Mouse (Mus musculus) midbrain, embryonic 13.5 days (tissue): ENCODE measurements around the gene Lin7c. TPM values are rescaled to one million over a fixed set of nuclear protein-coding genes. Genes with fewer than 3 reads are reported as not detected.

Experiments
- ATAC-seq: fragments of 200-750 bp; cut with Nextera tagmentation; 2 replicates; pipeline ENCODE4 v1.8.0; 2017; ENCODE audit warnings: mild to moderate bottlenecking, moderate TSS enrichment, moderate library complexity
- H3K27ac ChIP-seq: fragments of 300-500 bp; sonication (generic); 2 replicates; pipeline ENCODE4 v1.5.1; 2015; ENCODE audit warnings: inconsistent platforms, mild to moderate bottlenecking, moderate library complexity
- H3K27me3 ChIP-seq: fragments of 300-500 bp; sonication (generic); 2 replicates; pipeline ENCODE4 v1.6.1; 2015; ENCODE audit warnings: mild to moderate bottlenecking, inconsistent platforms
- H3K36me3 ChIP-seq: fragments of 300-500 bp; sonication (generic); 2 replicates; pipeline ENCODE4 v1.6.1; 2015; ENCODE audit warnings: mild to moderate bottlenecking, inconsistent platforms
- H3K4me1 ChIP-seq: fragments of 300-500 bp; sonication (generic); replicated peaks from 2 replicates; pipeline ENCODE4 v1.6.1; 2015; ENCODE audit warnings: inconsistent platforms
- H3K4me2 ChIP-seq: fragments of 300-500 bp; sonication (generic); replicated peaks from 2 replicates; pipeline ENCODE4 v1.6.1; 2015; ENCODE audit warnings: moderate library complexity, mild to moderate bottlenecking, inconsistent platforms
- H3K4me3 ChIP-seq: fragments of 300-500 bp; sonication (generic); replicated peaks from 2 replicates; pipeline ENCODE4 v1.5.1; 2015; ENCODE audit warnings: mild to moderate bottlenecking, inconsistent platforms
- H3K9ac ChIP-seq: fragments of 300-500 bp; sonication (generic); replicated peaks from 2 replicates; pipeline ENCODE4 v1.6.1; 2015; ENCODE audit warnings: mild to moderate bottlenecking, inconsistent platforms
- H3K9me3 ChIP-seq: fragments of 300-500 bp; sonication (generic); 2 replicates; pipeline ENCODE4 v1.6.1; 2016; ENCODE audit warnings: mild to moderate bottlenecking, inconsistent platforms
- WGBS: fragments of 180-500 bp; shearing (Covaris S2); methylation state at CpG from one replicate; pipeline ENCODE4 v1.1.7; 2015; 5-methylcytosine and 5-hydroxymethylcytosine counted together
- polyA plus RNA-seq: library from polyadenylated mRNA; unstranded; fragments of >200 nt; fragmentation: Nextera tagmentation; extraction: Ambion mirVana; gene quantifications from 2 replicates; pipeline ENCODE4 v1.2.1, GENCODE M21; 2015

Lin7c gene
- polyA plus RNA-seq, 1 experiment from 2014 or later, result 175 TPM

DNA sequence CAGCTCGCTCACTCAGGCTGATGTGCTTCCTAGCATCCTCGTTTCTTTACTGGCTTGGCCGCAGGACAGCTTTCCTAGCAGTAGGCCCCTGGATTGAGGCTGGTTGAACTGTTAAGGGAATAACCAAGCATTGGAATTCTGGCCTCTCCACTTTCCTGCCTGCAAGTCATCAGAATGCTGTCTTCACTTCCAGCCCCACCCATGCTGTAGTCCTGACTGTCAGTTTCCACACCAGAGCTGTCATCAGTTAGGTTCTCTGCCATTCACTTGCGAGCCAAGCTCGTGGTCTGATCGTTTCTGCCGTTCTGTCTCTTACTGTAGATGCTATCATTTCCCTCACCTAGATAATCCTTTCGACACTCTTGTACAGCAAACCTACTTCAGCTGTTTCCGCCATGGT lies 54.3 kb downstream of the Lin7c start:
- Histone ChIP-seq H3K9me3 (no peaks in the 10 kb centered on the region), H3K4me1 (peaks cover 37% of the 10 kb centered on the region), H3K4me2 (no peak overlapping the region), H3K27ac (no peak overlapping the region), H3K36me3 (no peaks in the 10 kb centered on the region), H3K9ac (no peak overlapping the region), H3K27me3 (0 out of 2 replicates have a peak, but pooled peaks cover 7% of the 10 kb centered on the region), H3K4me3 (no peak overlapping the region)
- WGBS, result 71% methylated on average over 9 of the region's 9 CpGs
- ATAC-seq, result no peak

DNA sequence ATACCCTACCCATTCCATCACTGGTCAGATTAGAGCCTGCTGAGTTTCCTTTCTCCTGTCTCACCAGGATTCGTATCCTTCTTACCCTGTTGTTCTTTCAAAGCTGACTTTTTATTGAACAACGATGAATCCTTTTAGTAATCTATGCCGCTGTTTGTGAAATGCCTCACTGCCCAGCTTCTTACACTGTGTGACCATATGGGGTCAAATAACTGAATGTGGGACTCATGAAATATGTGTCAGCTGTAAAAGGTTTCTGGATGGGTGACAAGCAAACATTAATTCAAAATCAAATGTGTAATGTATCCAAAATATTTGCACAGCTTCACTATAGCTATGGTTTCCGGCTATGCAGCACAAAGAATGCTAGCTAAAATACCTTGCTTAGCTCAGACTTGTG lies 54.9 kb downstream of the Lin7c start:
- Histone ChIP-seq H3K4me2 (no peak overlapping the region), H3K27me3 (0 out of 2 replicates have a peak, but pooled peaks cover 7% of the 10 kb centered on the region), H3K4me3 (no peak overlapping the region), H3K36me3 (no peaks in the 10 kb centered on the region), H3K9ac (no peak overlapping the region), H3K4me1 (peaks cover 37% of the 10 kb centered on the region), H3K27ac (no peak overlapping the region), H3K9me3 (no peaks in the 10 kb centered on the region)
- no peak for ATAC-seq
- WGBS, result 45% methylated on average over 4 of the region's 4 CpGs

DNA sequence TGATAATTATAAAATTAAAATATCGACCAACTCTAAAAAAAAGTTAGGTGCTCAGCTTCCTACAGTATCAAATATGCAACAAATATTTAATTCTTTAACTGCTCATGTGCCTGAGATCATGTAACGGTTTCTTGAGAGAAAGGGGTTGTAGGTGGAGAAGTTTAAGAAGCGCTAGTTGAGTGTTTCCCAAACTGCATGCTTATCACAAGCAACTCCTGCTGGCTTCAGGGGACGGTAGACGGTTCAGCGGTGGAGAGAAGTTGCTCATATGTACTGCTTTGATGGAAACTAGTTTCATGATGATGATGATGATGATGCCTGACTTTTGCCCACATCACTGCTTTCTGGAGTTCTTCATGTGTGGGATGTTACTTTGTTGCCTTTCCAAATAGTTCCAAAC lies 55.8 kb downstream of the Lin7c start:
- Histone ChIP-seq H3K9ac (no peak overlapping the region), H3K27ac (no peak overlapping the region), H3K4me1 (peaks cover 37% of the 10 kb centered on the region), H3K27me3 (0 out of 2 replicates have a peak, but pooled peaks cover 7% of the 10 kb centered on the region), H3K4me2 (no peak overlapping the region), H3K9me3 (no peaks in the 10 kb centered on the region), H3K4me3 (no peak overlapping the region), H3K36me3 (no peaks in the 10 kb centered on the region)
- 95% methylated on average over 6 of the region's 6 CpGs for WGBS
- no peak for ATAC-seq

DNA sequence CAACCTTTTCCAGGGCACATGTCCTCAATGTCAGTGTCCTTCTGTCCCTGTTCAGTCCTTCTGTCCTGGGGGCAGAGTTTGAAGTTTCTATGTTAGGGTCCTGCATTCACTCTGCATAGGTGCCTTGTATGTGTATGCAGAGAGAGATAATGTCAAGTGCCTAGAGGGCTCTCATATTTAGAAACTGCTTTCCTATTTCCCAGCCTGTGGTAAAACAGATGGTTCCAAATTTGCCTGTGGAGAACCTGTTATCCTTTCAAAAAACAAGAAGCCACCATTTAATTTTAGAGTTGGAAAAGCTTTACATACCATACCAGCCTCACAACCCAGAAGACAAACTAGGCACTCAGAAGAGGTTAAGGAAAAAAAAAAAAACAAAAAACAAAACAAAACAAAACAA lies 58.9 kb downstream of the Lin7c start:
- Histone ChIP-seq H3K9me3 (no peaks in the 10 kb centered on the region), H3K4me2 (no peak overlapping the region), H3K4me3 (no peak overlapping the region), H3K4me1 (peaks cover 25% of the 10 kb centered on the region), H3K9ac (no peak overlapping the region), H3K36me3 (no peaks in the 10 kb centered on the region), H3K27ac (no peak overlapping the region), H3K27me3 (peaks cover 10% of the 10 kb centered on the region; the same call in 1 of the 2 replicates)
- no peak for ATAC-seq

DNA sequence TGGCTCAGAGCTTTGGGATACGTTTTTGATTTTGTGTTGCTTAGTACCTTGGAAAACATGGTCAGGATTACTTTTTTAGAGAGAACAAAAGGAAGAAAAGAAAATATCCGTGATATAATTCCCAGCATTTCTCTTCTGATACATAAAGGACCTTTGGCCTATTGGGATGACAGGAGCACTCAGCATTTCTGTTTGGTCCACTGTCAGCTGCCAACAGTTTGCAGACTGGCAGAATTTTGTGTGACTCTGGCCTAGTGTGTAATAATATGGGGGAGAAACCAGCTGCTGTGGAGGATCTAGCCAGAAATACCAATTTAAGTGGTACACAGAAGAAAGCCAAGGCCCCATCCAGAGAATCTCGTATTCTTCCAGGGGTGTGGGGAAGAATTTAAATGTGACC lies 59.7 kb downstream of the Lin7c start:
- H3K4me2 ChIP-seq, result no peak overlapping the region
- H3K4me3 ChIP-seq, result no peak overlapping the region
- ATAC-seq, result no peak
- no peak overlapping the region for H3K9ac ChIP-seq
- WGBS, result 54% methylated on average over 3 of the region's 3 CpGs
- H3K36me3 ChIP-seq, result no peaks in the 10 kb centered on the region
- no peaks in the 10 kb centered on the region for H3K9me3 ChIP-seq
- H3K27me3 ChIP-seq, result peaks cover 5% of the 10 kb centered on the region; the same call in 1 of the 2 replicates
- H3K27ac ChIP-seq, result no peak overlapping the region
- peaks cover 24% of the 10 kb centered on the region for H3K4me1 ChIP-seq

Other genes with a start within 250 kb of the Lin7c start
- 2.8 and 3.7 TPM in 2 replicates for gene Bdnf, start 216.2 kb upstream of the Lin7c start, polyA plus RNA-seq
- 7.9 and 8.3 TPM in 2 replicates for gene Lgr4, start 26.8 kb downstream of the Lin7c start, polyA plus RNA-seq
- 44.5 and 45.8 TPM in 2 replicates for gene Ccdc34, start 127.0 kb downstream of the Lin7c start, polyA plus RNA-seq